Mouse (Mus musculus) urinary bladder, postnatal 10 days (tissue): ENCODE results near the gene Gm17079.
"Not testable (repeated sequence)": the region's sequence is repeated elsewhere in the genome, so short reads cannot be mapped to it uniquely, and the experiment has no call there.

ENCODE experiments used
- DNase-seq: peaks from one replicate; pipeline ENCODE4 v3.0.0; 2022; ENCODE audit warnings: low spot score

Gm17079 gene

GRCm38 (mm10) chr14:51695368-51695767 is at the start of gene Gm17079:
Gene Gm17079, minus strand, starts transcription at chr14:51695468.
- not testable (repeated sequence) for DNase-seq

- DNase-seq: no peak
Measured at GRCm38 (mm10) chr14:51740347-51741170, 45.3 kb upstream of the Gm17079 start.

- DNase-seq: no peak
Measured at GRCm38 (mm10) chr14:51739150-51739993, 44.1 kb upstream of the Gm17079 start.

GRCm38 (mm10) chr14:51738411-51739149 is 43.3 kb upstream of the Gm17079 start:
- DNase-seq: no peak

GRCm38 (mm10) chr14:51737967-51738366 is 42.7 kb upstream of the Gm17079 start:
- no peak for DNase-seq

- no peak for DNase-seq
Measured at GRCm38 (mm10) chr14:51717083-51717482, 21.8 kb upstream of the Gm17079 start, which contains the start of gene Gm5800. Gene Gm5800, minus strand, starts transcription at chr14:51717183.

GRCm38 (mm10) chr14:51677269-51677668 is 18.0 kb downstream of the Gm17079 start:
- no peak for DNase-seq
